In genomic region chr5:105822521-105823498, GRCm38 (mm10) we compare ENCODE assay signal across 12 mouse cellular contexts. TPM values are rescaled to one million over a fixed set of nuclear protein-coding genes. Genes with fewer than 3 reads are reported as not detected.
DNase-seq lines count a peak whose midpoint lies in the region; ATAC-seq and TF ChIP-seq lines count a peak whose summit lies in the region.
"Had no signal": no experiment of that assay in that cellular context is flagged by ENCODE, and none has a peak within 500 bp of the region (broad histone marks: within the 10 kb centered on the region; RNA-seq: fewer than 3 reads in every experiment).

No protein-coding gene starts in this region.

- H3K4me3 ChIP-seq in embryonic facial prominence, embryonic 12.5 days = no peak overlapping the region
- no peak overlapping the region for H3K4me3 ChIP-seq in hindbrain, embryonic 13.5 days
- H3K4me3 ChIP-seq in midbrain, embryonic 15.5 days = no peak overlapping the region
- no peak overlapping the region for H3K4me3 ChIP-seq in left cerebral cortex, adult 2 months
- H3K4me3 ChIP-seq: liver, embryonic 13.5 days had no signal

- no peak overlapping the region for H3K9ac ChIP-seq in embryonic facial prominence, embryonic 12.5 days
- H3K9ac ChIP-seq in hindbrain, embryonic 13.5 days = peak overlapping the region; percentile 52; the same call in 1 of the 2 replicates
- H3K9ac ChIP-seq in midbrain, embryonic 15.5 days = no peak overlapping the region
- H3K9ac ChIP-seq: liver, embryonic 13.5 days had no signal

- no peaks in the 10 kb centered on the region for H3K9me3 ChIP-seq in embryonic facial prominence, embryonic 12.5 days
- H3K9me3 ChIP-seq in hindbrain, embryonic 13.5 days = no peaks in the 10 kb centered on the region
- H3K9me3 ChIP-seq in midbrain, embryonic 15.5 days = no peaks in the 10 kb centered on the region
- H3K9me3 ChIP-seq: liver, embryonic 13.5 days had no signal

- peak overlapping the region; percentile 57; the same call in 1 of the 2 replicates for H3K27ac ChIP-seq in embryonic facial prominence, embryonic 12.5 days
- peak overlapping the region; percentile 61; the same call in 1 of the 2 replicates for H3K27ac ChIP-seq in hindbrain, embryonic 13.5 days
- H3K27ac ChIP-seq in midbrain, embryonic 15.5 days = no peak overlapping the region
- H3K27ac ChIP-seq in left cerebral cortex, adult 2 months = no peak overlapping the region
- H3K27ac ChIP-seq: liver, embryonic 13.5 days had no signal

- H3K27me3 ChIP-seq in embryonic facial prominence, embryonic 12.5 days = no peaks in the 10 kb centered on the region
- H3K27me3 ChIP-seq in hindbrain, embryonic 13.5 days = no peaks in the 10 kb centered on the region
- no peaks in the 10 kb centered on the region for H3K27me3 ChIP-seq in midbrain, embryonic 15.5 days (replicated peaks)
- H3K27me3 ChIP-seq: liver, embryonic 13.5 days had no signal

- peak; percentile 71 for DNase-seq in adipocyte (ENCODE audit: low spot score)
- DNase-seq in left cerebral cortex, adult 2 months (ENCODE audit: extremely low spot score in 1 of 2, low spot score in 2 of 2) = no peak
- no peak for DNase-seq in natural killer cell, adult 2 months (ENCODE audit: low spot score in 2 of 2)
- DNase-seq in layer of hippocampus, adult 8-10 months (ENCODE audit: low spot score in 2 of 2) = no peak
- DNase-seq: cerebellum, adult 11-12 months; gastrocnemius, postnatal 25 days; liver, embryonic 13.5 days; thymus, postnatal 25 days had no signal

- no peaks in the 10 kb centered on the region for H3K36me3 ChIP-seq in embryonic facial prominence, embryonic 12.5 days
- H3K36me3 ChIP-seq in hindbrain, embryonic 13.5 days = no peaks in the 10 kb centered on the region
- no peaks in the 10 kb centered on the region for H3K36me3 ChIP-seq in midbrain, embryonic 15.5 days (replicated peaks)
- H3K36me3 ChIP-seq: liver, embryonic 13.5 days had no signal

- H3K4me1 ChIP-seq in embryonic facial prominence, embryonic 12.5 days = peaks cover 13% of the 10 kb centered on the region
- H3K4me1 ChIP-seq in hindbrain, embryonic 13.5 days (replicated peaks) = peaks cover 24% of the 10 kb centered on the region
- H3K4me1 ChIP-seq in midbrain, embryonic 15.5 days = peaks cover 16% of the 10 kb centered on the region

- intact Hi-C loops in left cerebral cortex, adult 2 months (cut with DNase I) = loop anchor here (5.0 kb wide), 1 partner anchor 71 kb away; no protein-coding TSS in a partner anchor

- peak overlapping the region; percentile 33 for H3K4me2 ChIP-seq in embryonic facial prominence, embryonic 12.5 days (replicated peaks)
- H3K4me2 ChIP-seq in hindbrain, embryonic 13.5 days = peak overlapping the region; percentile 14; the same call in 1 of the 2 replicates
- H3K4me2 ChIP-seq in midbrain, embryonic 15.5 days = no peak overlapping the region
- H3K4me2 ChIP-seq: liver, embryonic 13.5 days had no signal

- peak; percentile 31; the same call in 1 of the 2 replicates for ATAC-seq in embryonic facial prominence, embryonic 12.5 days (ENCODE audit: insufficient number of reproducible peaks, insufficient read depth, low FRiP score, low TSS enrichment)
- peak; percentile 43; the same call in 1 of the 2 replicates for ATAC-seq in hindbrain, embryonic 13.5 days (ENCODE audit: low FRiP score)
- peak; percentile 32 for ATAC-seq in midbrain, embryonic 15.5 days (replicated peaks)
- ATAC-seq: intestine, embryonic 16.5 days had no signal

- no peak for TF ChIP-seq CTCF in left cerebral cortex, adult 2 months (IDR thresholded peaks at IDR 0.05)

- 30% methylated on average over 15 of the region's 15 CpGs for WGBS in embryonic facial prominence, embryonic 12.5 days
- 46% methylated on average over 15 of the region's 15 CpGs for WGBS in hindbrain, embryonic 13.5 days
- 44% methylated on average over 15 of the region's 15 CpGs for WGBS in midbrain, embryonic 15.5 days

RNA-seq across cellular contexts. Expression of gene Zfp326, which starts 53.6 kb away (rescaled TPM):
- polyA plus RNA-seq in embryonic facial prominence, embryonic 12.5 days (2016; fragmentation: Nextera tagmentation; extraction: Ambion mirVana) = 64.1 and 67.5 TPM in 2 replicates
- polyA plus RNA-seq in hindbrain, embryonic 13.5 days (2015; fragmentation: Nextera tagmentation; extraction: Ambion mirVana) = 56.5 and 60.5 TPM in 2 replicates
- polyA plus RNA-seq in midbrain, embryonic 15.5 days (2015; fragmentation: Nextera tagmentation; extraction: Ambion mirVana) = 44.3 and 53.0 TPM in 2 replicates
- total RNA-seq in left cerebral cortex, adult 2 months (2021) = 10 to 100 TPM; 35.9 to 37.9 TPM
- total RNA-seq in layer of hippocampus, adult 8-10 months (2022) = 10 to 100 TPM; 27.6 to 44.9 (median 35.3) TPM

Comparison
In these comparisons a context has a peak if more than half of its experiments do, and no peak if none do; other contexts are left out.
1. H3K27ac ChIP-seq: peak in embryonic facial prominence, embryonic 12.5 days (single experiment) and hindbrain, embryonic 13.5 days (single experiment); none in midbrain, embryonic 15.5 days (single experiment) and left cerebral cortex, adult 2 months (single experiment).
2. Peak in every context shown above with its lines, with median percentiles within 50 percentile points of each other: ATAC-seq.